ENCODE assay signal across 26 mouse cellular contexts in the genomic region with DNA sequence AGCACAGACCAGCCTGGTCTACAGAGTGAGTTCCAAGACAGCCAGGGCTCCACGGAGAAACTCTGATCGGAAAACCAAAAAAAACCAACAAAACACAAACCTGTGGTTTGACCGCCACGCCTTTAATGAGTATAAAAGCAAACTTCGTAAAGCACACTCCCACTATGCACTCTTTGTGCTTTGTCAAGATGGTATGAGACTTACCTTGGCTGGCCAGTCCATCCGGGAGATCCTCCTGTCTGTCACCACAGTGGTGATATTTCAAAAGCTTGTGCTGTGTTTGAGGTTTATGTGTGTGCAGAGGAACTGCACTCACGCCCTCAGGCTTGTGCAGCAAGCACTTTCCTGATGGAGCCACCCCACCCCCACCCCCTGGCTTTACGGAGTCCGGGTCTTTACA.
"Had no signal": no experiment of that assay in that cellular context is flagged by ENCODE, and none has a peak within 500 bp of the region (broad histone marks: within the 10 kb centered on the region; RNA-seq: fewer than 3 reads in every experiment).

No protein-coding gene starts in this region.

- H3K4me3 ChIP-seq: embryonic facial prominence, embryonic 12.5 days; embryonic facial prominence, embryonic 15.5 days; erythroblast, embryonic 14.5 days; forebrain, embryonic 10.5 days; forebrain, embryonic 12.5 days; forebrain, embryonic 13.5 days; forebrain, embryonic 15.5 days; gastrocnemius, adult 2 months; heart, adult 2 months had no signal

- H3K4me2 ChIP-seq: embryonic facial prominence, embryonic 12.5 days; embryonic facial prominence, embryonic 15.5 days; forebrain, embryonic 12.5 days; forebrain, embryonic 13.5 days; forebrain, embryonic 15.5 days had no signal

- H3K27me3 ChIP-seq: embryonic facial prominence, embryonic 12.5 days; embryonic facial prominence, embryonic 15.5 days; forebrain, embryonic 12.5 days; forebrain, embryonic 13.5 days; forebrain, embryonic 15.5 days had no signal

- DNase-seq: cerebellum, adult 2 months; cerebellum, adult 8-10 months; cerebellum, adult 9-10 months; cerebellum, adult 9-11 months; cerebellum, postnatal 10 days; cerebellum, postnatal 14 days; cerebellum, postnatal 25 days; cerebellum, postnatal 36 days; embryo, embryonic 11 days; forebrain, postnatal 0 days; gastrocnemius, adult 2 months; gastrocnemius, postnatal 10 days; gastrocnemius, postnatal 14 days; gastrocnemius, postnatal 25 days; gastrocnemius, postnatal 36 days; heart, adult 18-20 months; heart, adult 2 months had no signal

- H3K9me3 ChIP-seq: embryonic facial prominence, embryonic 12.5 days; embryonic facial prominence, embryonic 15.5 days; forebrain, embryonic 12.5 days; forebrain, embryonic 13.5 days; forebrain, embryonic 15.5 days had no signal

- H3K9ac ChIP-seq: embryonic facial prominence, embryonic 12.5 days; embryonic facial prominence, embryonic 15.5 days; forebrain, embryonic 12.5 days; forebrain, embryonic 13.5 days; forebrain, embryonic 15.5 days; forebrain, postnatal 0 days had no signal

- ATAC-seq: forebrain, embryonic 13.5 days; forebrain, embryonic 14.5 days; forebrain, embryonic 15.5 days; forebrain, embryonic 16.5 days; forebrain, postnatal 0 days had no signal

- H3K27ac ChIP-seq: embryonic facial prominence, embryonic 12.5 days; embryonic facial prominence, embryonic 15.5 days; forebrain, embryonic 10.5 days; forebrain, embryonic 12.5 days; forebrain, embryonic 13.5 days; forebrain, embryonic 15.5 days; gastrocnemius, adult 2 months; heart, adult 2 months had no signal

- H3K4me1 ChIP-seq: embryonic facial prominence, embryonic 12.5 days; embryonic facial prominence, embryonic 15.5 days; forebrain, embryonic 10.5 days; forebrain, embryonic 12.5 days; forebrain, embryonic 13.5 days; forebrain, embryonic 15.5 days had no signal
